ENCODE assay signal across 22 mouse cellular contexts in genomic region chr17:28960597-28960996, GRCm38 (mm10). TPM values are rescaled to one million over a fixed set of nuclear protein-coding genes. Genes with fewer than 3 reads are reported as not detected.
DNase-seq lines count a peak whose midpoint lies in the region; ATAC-seq and TF ChIP-seq lines count a peak whose summit lies in the region.
"Had no signal": no experiment of that assay in that cellular context is flagged by ENCODE, and none has a peak within 500 bp of the region (broad histone marks: within the 10 kb centered on the region; RNA-seq: fewer than 3 reads in every experiment).

No protein-coding gene starts in this region.

- no peak for ATAC-seq in intestine, postnatal 0 days
- ATAC-seq in intestine, embryonic 16.5 days = no peak
- no peak for ATAC-seq in lung, postnatal 0 days
- ATAC-seq in liver, embryonic 15.5 days (ENCODE audit: insufficient read depth) = no peak
- ATAC-seq in forebrain, embryonic 14.5 days = no peak
- ATAC-seq: forebrain, embryonic 16.5 days; hindbrain, embryonic 16.5 days; midbrain, embryonic 13.5 days had no signal

- no peak for TF ChIP-seq EP300 in lung, postnatal 0 days (IDR thresholded peaks at IDR 0.05)

- no peaks in the 10 kb centered on the region for H3K9me3 ChIP-seq in intestine, postnatal 0 days (ENCODE audit: control insufficient read depth)
- H3K9me3 ChIP-seq in intestine, embryonic 16.5 days (ENCODE audit: control insufficient read depth, low read length) = no peaks in the 10 kb centered on the region
- H3K9me3 ChIP-seq in lung, postnatal 0 days (ENCODE audit: low read length) = no peaks in the 10 kb centered on the region
- H3K9me3 ChIP-seq in liver, embryonic 15.5 days (replicated peaks) = no peaks in the 10 kb centered on the region
- H3K9me3 ChIP-seq in forebrain, embryonic 14.5 days (replicated peaks; ENCODE audit: control insufficient read depth, low read length) = no peaks in the 10 kb centered on the region
- H3K9me3 ChIP-seq: heart, embryonic 15.5 days; stomach, embryonic 15.5 days had no signal

- WGBS in intestine, postnatal 0 days = 50% methylated on average over 10 of the region's 10 CpGs
- WGBS in intestine, embryonic 16.5 days = 52% methylated on average over 10 of the region's 10 CpGs
- 48% methylated on average over 10 of the region's 10 CpGs for WGBS in lung, postnatal 0 days
- WGBS in liver, embryonic 15.5 days (ENCODE audit: insufficient replicate concordance) = 66% methylated on average over 10 of the region's 10 CpGs
- 81% methylated on average over 10 of the region's 10 CpGs for WGBS in forebrain, embryonic 14.5 days

- H3K4me2 ChIP-seq in intestine, postnatal 0 days (replicated peaks; ENCODE audit: low read depth) = no peak overlapping the region
- H3K4me2 ChIP-seq in intestine, embryonic 16.5 days (ENCODE audit: low read depth, low read length) = no peak overlapping the region
- no peak overlapping the region for H3K4me2 ChIP-seq in lung, postnatal 0 days (replicated peaks; ENCODE audit: low read depth, low read length)
- no peak overlapping the region for H3K4me2 ChIP-seq in liver, embryonic 15.5 days
- no peak overlapping the region for H3K4me2 ChIP-seq in forebrain, embryonic 14.5 days (ENCODE audit: low read length)
- H3K4me2 ChIP-seq: heart, embryonic 15.5 days; limb, embryonic 12.5 days; midbrain, embryonic 13.5 days; stomach, embryonic 15.5 days had no signal

- TF ChIP-seq CTCF in intestine, postnatal 0 days (IDR thresholded peaks at IDR 0.05; ENCODE audit: low read depth) = peak; percentile 52
- peak; percentile 34; the same call in 1 of the 2 replicates for TF ChIP-seq CTCF in lung, postnatal 0 days (IDR thresholded peaks at IDR 0.05)

- H3K4me3 ChIP-seq in intestine, postnatal 0 days (ENCODE audit: low read depth, low read length) = no peak overlapping the region
- no peak overlapping the region for H3K4me3 ChIP-seq in intestine, embryonic 16.5 days (ENCODE audit: low read length)
- H3K4me3 ChIP-seq in lung, postnatal 0 days (ENCODE audit: low read depth, low read length) = no peak overlapping the region
- no peak overlapping the region for H3K4me3 ChIP-seq in liver, embryonic 15.5 days (replicated peaks)
- no peak overlapping the region for H3K4me3 ChIP-seq in forebrain, embryonic 14.5 days (ENCODE audit: low read depth, low read length)
- H3K4me3 ChIP-seq: heart, embryonic 15.5 days; limb, embryonic 12.5 days; midbrain, embryonic 13.5 days; myocyte; stomach, embryonic 15.5 days had no signal

- no peaks in the 10 kb centered on the region for H3K4me1 ChIP-seq in intestine, postnatal 0 days (replicated peaks; ENCODE audit: control insufficient read depth, insufficient read depth, low read length)
- peaks cover 12% of the 10 kb centered on the region for H3K4me1 ChIP-seq in intestine, embryonic 16.5 days (ENCODE audit: control insufficient read depth, insufficient read depth, low read length)
- no peaks in the 10 kb centered on the region for H3K4me1 ChIP-seq in lung, postnatal 0 days (ENCODE audit: insufficient read depth, low read depth, low read length)
- H3K4me1 ChIP-seq in liver, embryonic 15.5 days (replicated peaks) = peaks cover 35% of the 10 kb centered on the region
- H3K4me1 ChIP-seq in forebrain, embryonic 14.5 days (ENCODE audit: control insufficient read depth, insufficient read depth, low read length) = no peaks in the 10 kb centered on the region
- H3K4me1 ChIP-seq: limb, embryonic 12.5 days; stomach, embryonic 15.5 days had no signal

- no peaks in the 10 kb centered on the region for H3K27me3 ChIP-seq in intestine, postnatal 0 days (replicated peaks; ENCODE audit: control insufficient read depth, insufficient read depth, low read length)
- no peaks in the 10 kb centered on the region for H3K27me3 ChIP-seq in intestine, embryonic 16.5 days (replicated peaks; ENCODE audit: control insufficient read depth, insufficient read depth, low read length)
- no peaks in the 10 kb centered on the region for H3K27me3 ChIP-seq in lung, postnatal 0 days (replicated peaks; ENCODE audit: insufficient read depth, low read length)
- no peaks in the 10 kb centered on the region for H3K27me3 ChIP-seq in liver, embryonic 15.5 days
- no peaks in the 10 kb centered on the region for H3K27me3 ChIP-seq in forebrain, embryonic 14.5 days (replicated peaks; ENCODE audit: control insufficient read depth, insufficient read depth, low read length)
- H3K27me3 ChIP-seq: heart, embryonic 15.5 days; limb, embryonic 12.5 days; midbrain, embryonic 13.5 days; stomach, embryonic 15.5 days had no signal

- H3K36me3 ChIP-seq in intestine, postnatal 0 days (ENCODE audit: control insufficient read depth, insufficient read depth) = peaks cover 49% of the 10 kb centered on the region
- peaks cover 25% of the 10 kb centered on the region for H3K36me3 ChIP-seq in intestine, embryonic 16.5 days (ENCODE audit: control insufficient read depth, insufficient read depth, low read length)
- H3K36me3 ChIP-seq in lung, postnatal 0 days (ENCODE audit: insufficient read depth, low read length) = peaks cover 33% of the 10 kb centered on the region
- H3K36me3 ChIP-seq in liver, embryonic 15.5 days (replicated peaks) = peaks cover 98% of the 10 kb centered on the region
- H3K36me3 ChIP-seq in forebrain, embryonic 14.5 days (ENCODE audit: control insufficient read depth, insufficient read depth, low read length) = peaks cover 61% of the 10 kb centered on the region

- no peak for DNase-seq in lung, postnatal 0 days (ENCODE audit: low spot score)
- no peak for DNase-seq in lung, postnatal 4 days
- DNase-seq in forebrain, embryonic 14.5 days (ENCODE audit: low spot score) = no peak
- DNase-seq in right cerebral cortex, postnatal 36 days (ENCODE audit: low spot score in 2 of 2) = no peak
- DNase-seq: cerebellum, postnatal 10 days; kidney, adult 11 months; kidney, postnatal 14 days; layer of hippocampus, adult 9-11 months; thymus, adult 2 months had no signal

- H3K9ac ChIP-seq in intestine, postnatal 0 days (ENCODE audit: low read depth, low read length) = no peak overlapping the region
- H3K9ac ChIP-seq in intestine, embryonic 16.5 days (ENCODE audit: low read depth, low read length) = no peak overlapping the region
- no peak overlapping the region for H3K9ac ChIP-seq in lung, postnatal 0 days (replicated peaks; ENCODE audit: low read depth)
- H3K9ac ChIP-seq in liver, embryonic 15.5 days = no peak overlapping the region
- H3K9ac ChIP-seq in forebrain, embryonic 14.5 days (ENCODE audit: low read length) = no peak overlapping the region
- H3K9ac ChIP-seq: heart, embryonic 15.5 days; limb, embryonic 12.5 days; midbrain, embryonic 13.5 days; stomach, embryonic 15.5 days had no signal

- H3K27ac ChIP-seq in intestine, postnatal 0 days (ENCODE audit: low read depth, low read length) = no peak overlapping the region
- H3K27ac ChIP-seq in intestine, embryonic 16.5 days (ENCODE audit: low read length) = no peak overlapping the region
- H3K27ac ChIP-seq in lung, postnatal 0 days (ENCODE audit: low read length) = no peak overlapping the region
- H3K27ac ChIP-seq in liver, embryonic 15.5 days (replicated peaks) = peak overlapping the region; percentile 54; the same call in 1 of the 2 replicates
- H3K27ac ChIP-seq in forebrain, embryonic 14.5 days (ENCODE audit: low read depth, low read length) = no peak overlapping the region; the same call in 1 of the 2 replicates
- H3K27ac ChIP-seq: heart, embryonic 15.5 days; limb, embryonic 12.5 days; midbrain, embryonic 13.5 days; stomach, embryonic 15.5 days had no signal

RNA-seq across cellular contexts. Expression of gene Kctd20, which starts 8.8 kb away (rescaled TPM):
- polyA plus RNA-seq in intestine, postnatal 0 days (2015; fragmentation: Nextera tagmentation; extraction: Ambion mirVana) = 25.6 and 27.0 TPM in 2 replicates
- polyA plus RNA-seq in intestine, embryonic 16.5 days (2015; fragmentation: Nextera tagmentation; extraction: Ambion mirVana) = 57.0 and 62.3 TPM in 2 replicates
- polyA plus RNA-seq in lung, postnatal 0 days (2015; fragmentation: Nextera tagmentation; extraction: Ambion mirVana) = 44.3 and 49.5 TPM in 2 replicates
- polyA plus RNA-seq in liver, embryonic 15.5 days (2015; fragmentation: Nextera tagmentation; extraction: Ambion mirVana) = 74.6 and 80.9 TPM in 2 replicates
- polyA plus RNA-seq in forebrain, embryonic 14.5 days (2014; fragmentation: Nextera tagmentation; extraction: Ambion mirVana) = 84.4 and 99.1 TPM in 2 replicates

RNA-seq across cellular contexts. Expression of gene Pxt1, which starts 17.0 kb away (rescaled TPM):
- not detected in 2 replicates for polyA plus RNA-seq in intestine, postnatal 0 days (2015; fragmentation: Nextera tagmentation; extraction: Ambion mirVana)
- not detected in 2 replicates for polyA plus RNA-seq in intestine, embryonic 16.5 days (2015; fragmentation: Nextera tagmentation; extraction: Ambion mirVana)
- 0.12 TPM in 1 of 2 replicates, not detected in the other for polyA plus RNA-seq in lung, postnatal 0 days (2015; fragmentation: Nextera tagmentation; extraction: Ambion mirVana)
- polyA plus RNA-seq in liver, embryonic 15.5 days (2015; fragmentation: Nextera tagmentation; extraction: Ambion mirVana) = 0.25 and 0.26 TPM in 2 replicates
- not detected in 2 replicates for polyA plus RNA-seq in forebrain, embryonic 14.5 days (2014; fragmentation: Nextera tagmentation; extraction: Ambion mirVana)
- polyA plus RNA-seq: C2C12; embryonic facial prominence, embryonic 14.5 days; forebrain, embryonic 16.5 days; heart, embryonic 15.5 days; hindbrain, embryonic 16.5 days; midbrain, embryonic 13.5 days; myocyte; neural tube, embryonic 14.5 days; stomach, embryonic 15.5 days had no signal

RNA-seq across cellular contexts. Expression of gene 4930539E08Rik, which starts 45.5 kb away (rescaled TPM):
- polyA plus RNA-seq in intestine, postnatal 0 days (2015; fragmentation: Nextera tagmentation; extraction: Ambion mirVana) = 2.9 and 3.5 TPM in 2 replicates
- 3.9 and 4.2 TPM in 2 replicates for polyA plus RNA-seq in intestine, embryonic 16.5 days (2015; fragmentation: Nextera tagmentation; extraction: Ambion mirVana)
- 0.02 TPM in 1 of 2 replicates, not detected in the other for polyA plus RNA-seq in lung, postnatal 0 days (2015; fragmentation: Nextera tagmentation; extraction: Ambion mirVana)
- 0.07 and 0.08 TPM in 2 replicates for polyA plus RNA-seq in liver, embryonic 15.5 days (2015; fragmentation: Nextera tagmentation; extraction: Ambion mirVana)
- polyA plus RNA-seq in forebrain, embryonic 14.5 days (2014; fragmentation: Nextera tagmentation; extraction: Ambion mirVana) = 0.50 and 0.62 TPM in 2 replicates
- polyA plus RNA-seq: myocyte had no signal

RNA-seq across cellular contexts. Expression of gene Stk38, which starts 47.2 kb away (rescaled TPM):
- polyA plus RNA-seq in intestine, postnatal 0 days (2015; fragmentation: Nextera tagmentation; extraction: Ambion mirVana) = 51.5 and 59.5 TPM in 2 replicates
- 98.3 and 104 TPM in 2 replicates for polyA plus RNA-seq in intestine, embryonic 16.5 days (2015; fragmentation: Nextera tagmentation; extraction: Ambion mirVana)
- 60.3 and 61.1 TPM in 2 replicates for polyA plus RNA-seq in lung, postnatal 0 days (2015; fragmentation: Nextera tagmentation; extraction: Ambion mirVana)
- 41.7 and 46.7 TPM in 2 replicates for polyA plus RNA-seq in liver, embryonic 15.5 days (2015; fragmentation: Nextera tagmentation; extraction: Ambion mirVana)
- 81.7 and 94.8 TPM in 2 replicates for polyA plus RNA-seq in forebrain, embryonic 14.5 days (2014; fragmentation: Nextera tagmentation; extraction: Ambion mirVana)
